Comparison of ENCODE assay signal across 14 mouse cellular contexts in the genomic region with DNA sequence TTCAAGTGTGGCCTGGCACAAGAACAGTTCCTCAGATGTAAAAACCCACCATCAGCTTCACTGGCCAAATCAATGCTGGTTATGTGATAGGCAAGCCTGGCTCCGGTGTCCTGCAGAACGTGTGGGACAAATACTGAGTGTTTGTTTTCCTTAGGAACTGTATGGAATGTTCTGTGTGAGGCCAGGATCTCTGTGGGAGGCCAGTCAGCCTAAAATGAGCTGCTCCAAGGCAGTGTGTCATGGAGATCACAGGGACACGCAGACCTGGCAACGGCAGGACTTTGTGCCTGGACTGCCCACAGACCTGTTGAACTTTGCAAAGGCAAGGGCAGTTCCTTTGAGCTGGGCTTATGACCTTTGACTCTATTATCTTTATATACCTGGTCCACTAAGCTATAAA. TPM values are rescaled to one million over a fixed set of nuclear protein-coding genes. Genes with fewer than 3 reads are reported as not detected.
A peak's percentile ranks its signal among the peaks of the same experiment; 100 is the strongest.
DNase-seq lines count a peak whose midpoint lies in the region; ATAC-seq and TF ChIP-seq lines count a peak whose summit lies in the region.
"Had no signal": no experiment of that assay in that cellular context is flagged by ENCODE, and none has a peak within 500 bp of the region (broad histone marks: within the 10 kb centered on the region; RNA-seq: fewer than 3 reads in every experiment).

No protein-coding gene starts in this region.

- H3K27me3 ChIP-seq in heart, embryonic 12.5 days (replicated peaks) = no peaks in the 10 kb centered on the region
- H3K27me3 ChIP-seq in lung, postnatal 0 days (replicated peaks; ENCODE audit: insufficient read depth, low read length) = no peaks in the 10 kb centered on the region
- H3K27me3 ChIP-seq in midbrain, embryonic 14.5 days (ENCODE audit: control insufficient read depth, insufficient read depth, low read length) = no peaks in the 10 kb centered on the region
- H3K27me3 ChIP-seq: limb, embryonic 13.5 days had no signal

- TF ChIP-seq CTCF in lung, postnatal 0 days (IDR thresholded peaks at IDR 0.05) = no peak

- peak; percentile 34; the same call in 1 of the 2 replicates for ATAC-seq in heart, embryonic 12.5 days (ENCODE audit: insufficient number of reproducible peaks, low FRiP score)
- ATAC-seq in lung, postnatal 0 days = peak; percentile 59
- no peak for ATAC-seq in midbrain, embryonic 14.5 days (ENCODE audit: low FRiP score, low TSS enrichment)

- H3K27ac ChIP-seq in heart, embryonic 12.5 days (ENCODE audit: poor library complexity, severe bottlenecking) = no peak overlapping the region
- H3K27ac ChIP-seq in lung, postnatal 0 days (ENCODE audit: low read length) = no peak overlapping the region
- H3K27ac ChIP-seq in midbrain, embryonic 14.5 days (replicated peaks; ENCODE audit: low read depth, low read length) = no peak overlapping the region
- H3K27ac ChIP-seq: limb, embryonic 13.5 days had no signal

- no peaks in the 10 kb centered on the region for H3K36me3 ChIP-seq in heart, embryonic 12.5 days
- no peaks in the 10 kb centered on the region for H3K36me3 ChIP-seq in lung, postnatal 0 days (ENCODE audit: insufficient read depth, low read length)
- no peaks in the 10 kb centered on the region for H3K36me3 ChIP-seq in midbrain, embryonic 14.5 days (ENCODE audit: control insufficient read depth, insufficient read depth, low read length)
- H3K36me3 ChIP-seq: limb, embryonic 13.5 days had no signal

- no peaks in the 10 kb centered on the region for H3K9me3 ChIP-seq in heart, embryonic 12.5 days (replicated peaks)
- H3K9me3 ChIP-seq in lung, postnatal 0 days (ENCODE audit: low read length) = no peaks in the 10 kb centered on the region
- H3K9me3 ChIP-seq in midbrain, embryonic 14.5 days (ENCODE audit: control insufficient read depth, low read length) = no peaks in the 10 kb centered on the region
- H3K9me3 ChIP-seq: limb, embryonic 13.5 days had no signal

- no peak for DNase-seq in heart, adult 8-10 months (ENCODE audit: low spot score)
- DNase-seq in brain, embryonic 18.5 days (ENCODE audit: low read depth, low spot score) = peak; percentile 3
- peak; percentile 16 for DNase-seq in kidney, postnatal 10 days
- DNase-seq in lung, postnatal 0 days (ENCODE audit: low spot score) = peak; percentile 68
- no peak for DNase-seq in midbrain, embryonic 14.5 days
- DNase-seq in layer of hippocampus, adult 18-20 months (ENCODE audit: low spot score in 2 of 2) = no peak
- no peak for DNase-seq in spleen, postnatal 4 days (ENCODE audit: low spot score in 2 of 2)
- DNase-seq: adrenal gland, postnatal 36 days; cerebellum, adult 18-20 months; heart, postnatal 4 days; layer of hippocampus, adult 9-11 months; thymus, postnatal 36 days had no signal

- H3K4me2 ChIP-seq in heart, embryonic 12.5 days = no peak overlapping the region
- H3K4me2 ChIP-seq in lung, postnatal 0 days (replicated peaks; ENCODE audit: low read depth, low read length) = no peak overlapping the region
- no peak overlapping the region for H3K4me2 ChIP-seq in midbrain, embryonic 14.5 days (ENCODE audit: low read length)
- H3K4me2 ChIP-seq: limb, embryonic 13.5 days had no signal

- peaks cover 12% of the 10 kb centered on the region; the same call in 1 of the 2 replicates for H3K4me1 ChIP-seq in heart, embryonic 12.5 days (replicated peaks)
- no peaks in the 10 kb centered on the region; the same call in 1 of the 2 replicates for H3K4me1 ChIP-seq in lung, postnatal 0 days (ENCODE audit: insufficient read depth, low read depth, low read length)
- no peaks in the 10 kb centered on the region for H3K4me1 ChIP-seq in midbrain, embryonic 14.5 days (ENCODE audit: control insufficient read depth, insufficient read depth, low read length)
- H3K4me1 ChIP-seq: limb, embryonic 13.5 days had no signal

- no peak overlapping the region for H3K4me3 ChIP-seq in heart, embryonic 12.5 days
- H3K4me3 ChIP-seq in lung, postnatal 0 days (ENCODE audit: low read depth, low read length) = no peak overlapping the region
- H3K4me3 ChIP-seq in midbrain, embryonic 14.5 days (replicated peaks; ENCODE audit: low read depth, low read length) = no peak overlapping the region
- H3K4me3 ChIP-seq: limb, embryonic 13.5 days had no signal

- 37% methylated on average over 4 of the region's 4 CpGs for WGBS in heart, embryonic 12.5 days
- WGBS in lung, postnatal 0 days = 15% methylated on average over 4 of the region's 4 CpGs
- 69% methylated on average over 4 of the region's 4 CpGs for WGBS in midbrain, embryonic 14.5 days

- no peak for TF ChIP-seq EP300 in lung, postnatal 0 days (IDR thresholded peaks at IDR 0.05)

- no peak overlapping the region for H3K9ac ChIP-seq in heart, embryonic 12.5 days
- no peak overlapping the region for H3K9ac ChIP-seq in lung, postnatal 0 days (replicated peaks; ENCODE audit: low read depth)
- no peak overlapping the region for H3K9ac ChIP-seq in midbrain, embryonic 14.5 days (replicated peaks; ENCODE audit: low read length)
- H3K9ac ChIP-seq: limb, embryonic 13.5 days had no signal

RNA-seq across cellular contexts. Expression of a gene that starts 4.2 kb away (rescaled TPM):
- 0.31 and 0.33 TPM in 2 replicates for polyA plus RNA-seq in heart, embryonic 12.5 days (2016; fragmentation: Nextera tagmentation; extraction: Ambion mirVana)
- total RNA-seq in heart, adult 8-10 months (2022) = not detected
- polyA plus RNA-seq in lung, postnatal 0 days (2015; fragmentation: Nextera tagmentation; extraction: Ambion mirVana) = 2.5 and 3.8 TPM in 2 replicates
- not detected in 2 replicates for polyA plus RNA-seq in midbrain, embryonic 14.5 days (2014; fragmentation: Nextera tagmentation; extraction: Ambion mirVana)
- total RNA-seq in layer of hippocampus, adult 18-20 months (2021) = under 1 TPM in 1 of 2 experiments, not detected in 1; 0.53 TPM
- total RNA-seq: adrenal gland, postnatal 36 days; heart, postnatal 4 days had no signal
- polyA plus RNA-seq: limb, embryonic 13.5 days had no signal

Comparison
In these comparisons a context has a peak if more than half of its experiments do, and no peak if none do; other contexts are left out.
1. DNase-seq: peak in brain, embryonic 18.5 days (single experiment), kidney, postnatal 10 days (single experiment) and lung, postnatal 0 days (single experiment); none in heart, adult 8-10 months (single experiment), midbrain, embryonic 14.5 days (single experiment), layer of hippocampus, adult 18-20 months (0 of 2) and spleen, postnatal 4 days (0 of 2).